Mouse (Mus musculus) heart, postnatal 0 days (tissue): ENCODE measurements around the gene Abcb5.

Source experiments
- CTCF ChIP-seq: IDR thresholded peaks from 2 replicates; pipeline ENCODE4 v1.5.1; 2016; ENCODE audit warnings: antibody characterized with exemption, control low read depth, low read depth
- EP300 ChIP-seq: IDR thresholded peaks from 2 replicates; pipeline ENCODE4 v1.6.1; 2016; ENCODE audit warnings: antibody characterized with exemption, low read depth

GRCm38 (mm10) chr12:118841971-118842550, 124.2 kb downstream of the Abcb5 start:
- TF ChIP-seq CTCF (no peak), EP300 (no peak)
